Mouse (Mus musculus): ENCODE data around the gene Arl5c. TPM values are rescaled to one million over a fixed set of nuclear protein-coding genes. Genes with fewer than 3 reads are reported as not detected.

Gene Arl5c
- polyA plus RNA-seq (2012; rRNA removed), result 2.1 and 2.2 TPM in 2 replicates

DNA sequence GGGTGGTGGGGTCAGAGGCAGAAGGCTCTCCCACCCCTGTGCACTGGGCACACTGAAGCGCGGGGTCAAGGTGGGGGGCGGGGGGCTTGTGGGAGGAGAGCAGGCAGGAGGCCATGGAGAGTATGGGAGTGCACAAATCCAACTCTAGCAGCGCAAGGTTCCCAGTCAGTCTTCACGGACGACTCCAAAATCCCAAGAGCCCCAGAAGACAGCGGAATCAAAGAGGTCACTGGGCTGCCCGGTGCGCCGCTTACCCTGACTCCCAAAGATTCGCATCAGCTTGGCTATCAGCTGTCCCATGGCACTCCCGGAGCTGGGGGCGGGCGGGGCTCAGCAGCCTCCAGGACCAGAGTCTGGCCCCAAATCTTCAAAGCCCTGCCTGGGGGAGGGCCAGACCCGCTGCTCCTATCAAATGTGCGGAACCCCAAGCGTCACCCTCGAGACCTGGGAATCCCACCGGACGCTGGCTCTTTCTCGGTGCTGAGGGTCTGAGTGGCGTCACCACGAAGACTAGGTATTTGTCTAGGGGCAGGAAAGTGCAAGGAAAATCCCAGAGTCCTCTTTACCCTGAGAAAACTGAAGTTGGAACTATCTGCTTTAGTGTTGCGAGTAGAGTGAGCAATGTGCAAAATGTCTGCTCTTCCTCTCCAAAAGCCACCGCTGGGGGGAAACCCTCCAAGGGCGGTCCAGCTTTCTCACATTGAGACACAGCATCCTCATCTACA lies at the start of gene Arl5c:
Gene Arl5c (minus strand): TSS at position 618 of the 725 bp plus-strand sequence.
- no peak for DNase-seq (ENCODE audit: low read depth)

GRCm38 (mm10) chr11:98045596-98045995 lies 49.6 kb upstream of the Arl5c start:
- DNase-seq (ENCODE audit: low read depth), result no peak

- no peak for DNase-seq (ENCODE audit: low read depth)
These were observed 48.1 kb upstream of the Arl5c start for GRCm38 (mm10) chr11:98044074-98044473.

DNA sequence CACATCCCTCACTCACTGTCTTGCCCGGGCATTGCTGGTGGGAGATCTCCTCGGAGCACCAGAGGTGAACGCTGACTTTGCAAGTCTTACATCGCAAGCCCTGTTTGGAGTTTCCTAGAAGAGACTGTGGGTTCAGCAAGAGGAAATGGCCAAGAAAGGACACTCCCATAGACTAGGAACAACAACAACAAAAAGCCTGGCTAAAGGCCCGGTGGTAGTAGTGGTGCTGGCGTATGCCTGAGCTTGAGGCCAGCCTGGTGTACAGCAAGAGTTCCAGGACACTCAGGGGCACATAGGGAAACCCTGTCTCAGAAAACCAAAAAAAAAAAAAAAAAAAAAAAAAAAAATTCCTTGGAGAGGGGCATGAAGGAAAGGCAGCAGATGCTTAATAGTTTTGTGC lies 46.8 kb upstream of the Arl5c start:
- no peak for DNase-seq (ENCODE audit: low read depth)

- no peak for DNase-seq (ENCODE audit: low read depth)
These were observed 45.0 kb upstream of the Arl5c start for GRCm38 (mm10) chr11:98040975-98041374.

GRCm38 (mm10) chr11:98037871-98038270 lies 41.9 kb upstream of the Arl5c start:
- no peak for DNase-seq (ENCODE audit: low read depth)

DNA sequence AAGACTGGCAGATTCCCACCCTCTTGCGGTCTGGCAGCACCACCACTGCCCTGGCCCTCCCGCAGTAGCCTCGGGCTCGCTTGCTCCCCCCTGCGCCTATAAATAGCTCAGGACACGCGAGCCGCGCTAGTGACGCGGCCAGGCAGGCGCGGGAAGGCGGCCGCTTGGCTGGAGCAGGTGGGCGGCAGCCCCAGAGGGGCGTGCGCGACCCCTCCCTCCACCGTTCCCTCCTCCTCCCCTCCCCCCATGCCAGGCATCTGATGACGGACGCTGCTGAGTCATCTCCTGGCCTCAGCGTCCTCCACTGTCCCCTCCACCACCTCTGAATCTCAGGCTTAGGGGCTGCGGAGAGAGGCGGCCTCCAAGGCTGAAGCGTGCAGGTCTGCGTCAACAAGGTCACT lies 40.0 kb upstream of the Arl5c start:
- DNase-seq (ENCODE audit: low read depth), result no peak

DNA sequence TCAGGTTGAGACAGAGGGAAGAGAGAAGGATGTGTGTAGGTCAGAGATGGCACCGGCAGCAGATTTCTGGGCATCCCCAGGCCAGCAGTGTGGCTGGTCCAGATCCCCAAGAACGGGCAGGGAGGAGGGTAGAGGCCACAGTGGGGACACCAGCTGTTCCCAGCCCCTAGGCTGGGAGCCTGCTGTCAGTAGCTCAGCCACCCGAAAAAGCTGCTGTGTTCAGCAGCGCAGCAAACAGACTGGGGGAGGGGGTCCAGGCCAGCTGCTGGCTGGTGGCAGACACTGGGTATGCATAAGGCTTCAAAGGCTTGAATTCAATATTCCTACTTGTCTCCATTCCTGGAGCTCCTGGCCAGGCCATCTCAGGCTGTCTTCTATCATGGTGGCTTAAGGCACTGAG lies 38.9 kb upstream of the Arl5c start:
- DNase-seq (ENCODE audit: low read depth), result no peak

DNA sequence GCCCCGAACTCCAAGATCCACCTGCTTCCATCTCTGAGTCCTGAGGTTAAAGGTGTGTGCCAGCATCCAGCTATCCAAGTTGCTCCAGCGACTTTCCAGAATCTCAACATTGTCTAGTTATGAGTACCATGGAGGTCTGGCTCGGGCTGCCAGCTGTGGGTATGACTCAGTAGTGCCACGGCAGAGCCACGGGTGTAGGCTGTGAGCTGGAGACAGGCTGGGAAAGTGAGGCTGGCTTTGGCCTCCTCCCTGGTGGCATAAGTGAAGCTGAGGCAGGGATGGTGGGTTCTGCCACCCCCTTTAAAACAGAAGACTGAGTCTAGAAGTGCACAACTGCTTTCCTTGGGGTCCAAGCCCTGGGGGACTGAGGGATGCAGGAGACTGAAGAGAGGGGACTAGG lies 38.1 kb upstream of the Arl5c start:
- DNase-seq (ENCODE audit: low read depth), result no peak

DNA sequence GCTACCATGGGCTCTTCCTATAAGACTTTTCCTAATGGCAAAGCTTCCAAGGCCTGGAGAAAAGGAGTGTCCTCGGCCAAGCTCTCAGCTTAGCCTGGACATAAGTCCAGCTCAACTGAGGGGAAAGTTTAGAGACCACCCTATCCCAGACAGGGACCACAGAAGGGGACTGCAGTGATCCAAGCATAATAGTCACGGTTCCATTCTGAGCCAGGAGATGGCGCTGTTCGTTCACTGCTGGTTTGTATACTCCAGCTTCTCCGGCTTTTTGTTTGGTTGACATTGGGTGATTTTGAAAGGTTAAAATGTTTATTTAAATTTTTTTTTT lies 35.4 kb upstream of the Arl5c start:
- DNase-seq (ENCODE audit: low read depth), result no peak

DNA sequence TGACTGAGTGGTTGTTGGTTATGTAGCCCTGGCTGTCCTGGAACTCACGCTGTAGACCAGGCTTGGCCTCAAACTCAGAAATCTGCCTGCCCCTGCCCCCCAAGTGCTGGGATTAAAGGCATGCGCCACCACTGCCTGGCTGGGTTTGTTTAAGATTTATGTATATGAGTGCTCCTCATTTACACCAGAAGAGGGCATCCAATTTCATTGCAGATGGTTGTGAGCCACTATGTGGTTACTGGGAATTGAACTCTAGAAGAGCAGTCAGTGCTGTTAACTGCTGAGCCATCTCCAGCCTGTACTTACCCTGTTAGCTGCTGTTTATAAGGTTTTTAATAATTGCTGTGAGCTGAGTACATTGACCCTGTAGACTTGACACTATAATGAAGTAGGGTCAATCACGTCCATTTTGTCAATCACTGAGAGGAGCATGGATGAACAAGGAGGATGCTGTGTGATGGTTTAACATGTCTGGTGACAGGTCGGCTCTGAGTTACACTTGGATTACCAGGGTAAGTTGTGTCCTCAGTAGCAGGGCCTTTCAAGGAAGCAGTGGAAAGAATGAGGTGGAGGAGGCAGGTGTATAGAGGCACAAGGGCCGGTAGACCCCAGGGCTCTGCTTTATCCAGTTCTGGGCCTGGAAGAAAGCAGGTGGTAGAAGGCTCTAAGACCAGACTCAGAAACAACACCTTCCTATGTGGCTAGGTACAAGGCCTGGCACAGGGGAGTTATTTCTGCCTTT lies 34.9 kb upstream of the Arl5c start:
- no peak for DNase-seq (ENCODE audit: low read depth)

GRCm38 (mm10) chr11:98027785-98028184 lies 31.8 kb upstream of the Arl5c start:
- DNase-seq (ENCODE audit: low read depth), result no peak

- DNase-seq (ENCODE audit: low read depth), result no peak
These were observed 31.3 kb upstream of the Arl5c start for GRCm38 (mm10) chr11:98027297-98027688.

GRCm38 (mm10) chr11:98026570-98027296 lies 30.8 kb upstream of the Arl5c start, which contains the start of gene Rpl19:
Gene Rpl19, plus strand, starts transcription at chr11:98026710.
- DNase-seq (ENCODE audit: low read depth), result no peak

GRCm38 (mm10) chr11:98026248-98026569 lies 30.2 kb upstream of the Arl5c start:
- DNase-seq (ENCODE audit: low read depth), result no peak

DNA sequence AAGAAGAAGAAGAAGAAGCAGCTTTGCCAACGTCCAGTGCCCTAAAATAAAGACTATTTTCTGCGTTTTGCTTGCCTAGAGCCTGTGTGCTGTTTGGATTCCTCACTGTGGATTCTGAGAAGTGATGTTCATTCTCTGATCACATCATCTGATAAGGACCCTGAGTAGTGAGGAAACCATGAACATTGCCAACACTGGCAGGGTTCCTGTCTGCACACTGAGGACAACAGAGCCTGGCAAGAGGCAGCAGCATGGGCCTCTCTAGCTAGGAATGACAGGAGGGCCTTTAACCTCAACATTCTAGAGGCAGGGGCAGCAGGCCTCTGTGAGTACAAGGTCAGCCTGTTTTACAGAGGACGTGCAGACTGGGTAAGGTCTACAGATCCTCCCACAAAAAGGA lies 28.5 kb upstream of the Arl5c start:
- no peak for DNase-seq (ENCODE audit: low read depth)

DNA sequence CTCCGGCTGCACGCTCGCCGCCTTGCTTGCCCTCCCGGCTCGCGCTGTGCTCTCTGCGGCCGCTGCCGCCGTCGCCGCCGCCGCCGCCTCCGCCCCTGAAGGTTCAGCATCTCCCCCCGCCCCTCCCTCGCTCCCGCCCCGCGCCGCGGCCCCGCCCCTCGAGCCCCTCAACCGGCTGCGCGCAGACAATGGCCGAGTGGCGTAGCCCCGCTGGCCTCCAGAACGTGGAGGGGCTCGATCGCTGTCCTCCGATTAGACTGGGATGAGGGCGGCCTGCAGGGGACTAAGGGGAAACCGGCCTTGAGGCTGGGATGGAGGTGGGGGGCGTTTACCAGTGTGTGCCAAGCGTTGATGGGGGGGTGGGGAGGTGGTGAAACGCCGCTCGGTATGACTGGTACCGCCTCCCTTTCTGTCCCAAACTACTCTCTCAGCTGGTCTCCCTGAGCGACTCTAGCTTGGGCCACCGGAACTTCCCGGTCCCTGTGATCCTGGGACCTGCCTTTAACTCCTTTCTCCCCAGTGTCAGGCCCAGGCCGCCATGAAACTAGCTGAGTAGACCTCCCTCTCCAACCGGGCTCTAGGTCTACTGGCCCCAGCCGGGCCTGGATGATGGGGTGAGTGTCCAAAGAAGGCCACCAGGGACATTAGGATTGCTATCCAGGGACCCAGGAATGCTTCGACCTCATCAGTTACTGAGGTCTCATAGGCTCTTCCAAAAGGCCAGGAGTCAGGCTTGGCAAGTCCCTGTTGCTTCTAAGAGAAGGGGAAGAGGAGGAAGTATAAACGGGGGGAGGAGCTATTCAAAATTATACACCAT lies 26.8 kb upstream of the Arl5c start, which contains the start of gene Cacnb1:
Gene Cacnb1 (minus strand): TSS at position 480 of the 817 bp plus-strand sequence.
- no peak for DNase-seq (ENCODE audit: low read depth)

DNA sequence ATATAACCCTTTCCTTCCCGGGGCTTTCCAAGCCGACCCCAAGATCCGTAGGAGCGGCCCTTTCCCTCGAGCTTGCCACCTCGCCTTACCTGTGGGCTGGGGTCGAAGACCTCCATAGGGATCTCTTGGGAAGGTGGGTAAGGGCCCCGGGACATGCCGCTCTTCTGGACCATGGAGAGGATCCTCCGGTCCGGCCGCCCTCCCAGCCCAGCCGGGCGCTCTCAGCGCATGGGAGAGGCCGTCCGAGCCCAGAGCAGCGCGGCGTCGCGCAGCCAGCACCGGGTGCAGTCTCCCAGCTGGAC lies 26.2 kb upstream of the Arl5c start:
- DNase-seq (ENCODE audit: low read depth), result no peak

DNA sequence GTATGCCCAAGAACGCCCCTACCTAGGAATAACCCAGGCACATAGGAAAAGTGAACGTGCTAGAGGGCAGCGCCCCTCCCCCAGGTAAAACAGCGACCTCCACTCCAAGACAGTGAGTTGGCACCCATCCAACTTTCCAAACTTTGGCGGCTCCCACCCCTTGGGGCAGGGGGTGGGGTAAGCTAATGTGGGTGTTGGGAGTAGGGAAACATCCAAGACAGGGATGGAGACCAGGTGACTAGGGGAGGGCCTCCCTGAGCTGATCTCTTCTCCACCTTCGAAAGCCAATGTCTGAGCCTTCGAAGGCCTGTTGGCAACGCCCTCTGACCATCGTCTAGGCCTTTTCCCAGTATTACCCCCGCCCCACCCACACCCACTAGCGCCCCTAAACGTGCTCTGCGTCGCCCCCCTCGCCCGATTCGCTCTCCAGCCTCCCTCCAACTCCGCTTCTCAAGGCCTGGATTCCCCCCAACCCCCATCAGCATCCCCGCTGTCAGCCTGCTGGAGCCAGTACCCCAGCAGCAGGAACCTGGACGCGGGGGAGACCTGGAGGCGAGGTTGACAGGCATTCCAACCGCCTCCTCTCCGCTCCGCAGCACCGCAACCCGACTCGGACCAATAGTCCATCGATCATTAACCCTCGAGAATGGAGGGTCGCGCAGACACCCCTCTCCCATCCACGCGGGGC lies 25.7 kb upstream of the Arl5c start:
- no peak for DNase-seq (ENCODE audit: low read depth)

DNA sequence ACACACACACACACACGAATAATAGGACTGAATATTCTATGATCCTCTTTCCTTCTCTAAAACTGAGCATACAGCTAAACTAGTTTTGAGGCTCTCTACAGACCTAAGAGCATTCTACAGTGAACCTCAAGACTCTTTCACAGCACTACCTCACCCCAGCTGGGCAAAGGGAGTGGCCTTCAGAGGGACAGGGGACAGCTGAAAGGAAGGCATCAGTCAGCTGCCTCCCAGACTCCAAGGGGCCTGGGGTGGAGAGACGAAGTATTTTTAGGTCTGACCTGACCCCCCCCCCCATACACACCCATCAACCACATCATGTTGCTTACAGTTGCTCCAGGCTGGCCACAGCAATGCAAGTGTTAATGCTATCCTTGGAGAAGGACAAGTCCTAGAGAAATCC lies 25.1 kb upstream of the Arl5c start:
- no peak for DNase-seq (ENCODE audit: low read depth)

- no peak for DNase-seq (ENCODE audit: low read depth)
These were observed 24.7 kb upstream of the Arl5c start for GRCm38 (mm10) chr11:98020710-98021109.
